In genomic region chr2:146512581-146512920, GRCm38 (mm10) we compare ENCODE assay signal across 8 mouse cellular contexts. TPM values are rescaled to one million over a fixed set of nuclear protein-coding genes. Genes with fewer than 3 reads are reported as not detected.
DNase-seq lines count a peak whose midpoint lies in the region; ATAC-seq lines count a peak whose summit lies in the region.

No protein-coding gene starts in this region.

- H3K4me1 ChIP-seq in embryonic facial prominence, embryonic 13.5 days = peaks cover 11% of the 10 kb centered on the region; the same call in 1 of the 2 replicates
- peaks cover 7% of the 10 kb centered on the region for H3K4me1 ChIP-seq in hindbrain, embryonic 12.5 days
- peaks cover 28% of the 10 kb centered on the region for H3K4me1 ChIP-seq in liver, embryonic 15.5 days (replicated peaks)

- H3K9ac ChIP-seq in embryonic facial prominence, embryonic 13.5 days = peak overlapping the region; percentile 84; the same call in 1 of the 2 replicates
- no peak overlapping the region for H3K9ac ChIP-seq in hindbrain, embryonic 12.5 days
- H3K9ac ChIP-seq in liver, embryonic 15.5 days = no peak overlapping the region

- H3K4me3 ChIP-seq in embryonic facial prominence, embryonic 13.5 days = peak overlapping the region; percentile 83
- H3K4me3 ChIP-seq in hindbrain, embryonic 12.5 days = no peak overlapping the region
- H3K4me3 ChIP-seq in liver, embryonic 15.5 days (replicated peaks) = peak overlapping the region; percentile 82; the same call in 1 of the 2 replicates

- intact Hi-C loops in heart, postnatal 25 days (cut with DNase I) = loop anchor here (10.0 kb wide), 2 partner anchors 342 to 502 kb away; partner anchors contain the start of genes Kiz and Xrn2

- no peak for ATAC-seq in embryonic facial prominence, embryonic 13.5 days (ENCODE audit: insufficient number of reproducible peaks, insufficient read depth, low FRiP score, low TSS enrichment, low read depth)
- ATAC-seq in hindbrain, embryonic 12.5 days (ENCODE audit: low FRiP score) = peak; percentile 6; the same call in 1 of the 2 replicates
- ATAC-seq in liver, embryonic 15.5 days (ENCODE audit: insufficient read depth) = no peak
- ATAC-seq in monocyte, adult 5-6 weeks (replicated peaks; ENCODE audit: insufficient number of reproducible peaks, low FRiP score, low TSS enrichment, poor library complexity, severe bottlenecking) = no peak

- H3K27me3 ChIP-seq in embryonic facial prominence, embryonic 13.5 days = no peaks in the 10 kb centered on the region
- no peaks in the 10 kb centered on the region for H3K27me3 ChIP-seq in hindbrain, embryonic 12.5 days
- H3K27me3 ChIP-seq in liver, embryonic 15.5 days = no peaks in the 10 kb centered on the region

- peak; percentile 59 to 62 for DNase-seq in heart, adult 18-20 months
- DNase-seq in heart, postnatal 25 days (ENCODE audit: low spot score) = no peak
- peak; percentile 58 for DNase-seq in skeletal muscle tissue, adult 2 months (ENCODE audit: low read depth, low spot score)
- DNase-seq in right cerebral cortex, adult 2 months (ENCODE audit: low spot score in 2 of 2) = no peak

- WGBS in embryonic facial prominence, embryonic 13.5 days = 67% methylated on average over 2 of the region's 2 CpGs
- 84% methylated on average over 2 of the region's 2 CpGs for WGBS in hindbrain, embryonic 12.5 days
- 67% methylated on average over 2 of the region's 2 CpGs for WGBS in liver, embryonic 15.5 days (ENCODE audit: insufficient replicate concordance)

- H3K36me3 ChIP-seq in embryonic facial prominence, embryonic 13.5 days = no peaks in the 10 kb centered on the region
- no peaks in the 10 kb centered on the region for H3K36me3 ChIP-seq in hindbrain, embryonic 12.5 days
- H3K36me3 ChIP-seq in liver, embryonic 15.5 days (replicated peaks) = no peaks in the 10 kb centered on the region

- no peaks in the 10 kb centered on the region for H3K9me3 ChIP-seq in embryonic facial prominence, embryonic 13.5 days
- no peaks in the 10 kb centered on the region for H3K9me3 ChIP-seq in hindbrain, embryonic 12.5 days (replicated peaks)
- no peaks in the 10 kb centered on the region for H3K9me3 ChIP-seq in liver, embryonic 15.5 days (replicated peaks)

- H3K4me2 ChIP-seq in embryonic facial prominence, embryonic 13.5 days = peak overlapping the region; percentile 82
- peak overlapping the region; percentile 44 for H3K4me2 ChIP-seq in hindbrain, embryonic 12.5 days (replicated peaks)
- peak overlapping the region; percentile 58 for H3K4me2 ChIP-seq in liver, embryonic 15.5 days

- H3K27ac ChIP-seq in embryonic facial prominence, embryonic 13.5 days = no peak overlapping the region
- H3K27ac ChIP-seq in hindbrain, embryonic 12.5 days = no peak overlapping the region
- no peak overlapping the region for H3K27ac ChIP-seq in liver, embryonic 15.5 days (replicated peaks)

RNA-seq across cellular contexts. Expression of gene Ralgapa2, which starts 0.4 kb away (rescaled TPM):
- 10 to 100 TPM; 38.7 to 41.1 TPM for total RNA-seq in heart, adult 18-20 months (2021)
- 10 to 100 TPM; 40.4 to 46.1 TPM for total RNA-seq in heart, postnatal 25 days (2021)
- 8.1 and 8.5 TPM in 2 replicates for polyA plus RNA-seq in embryonic facial prominence, embryonic 13.5 days (2015; fragmentation: Nextera tagmentation; extraction: Ambion mirVana)
- 12.5 and 13.9 TPM in 2 replicates for polyA plus RNA-seq in hindbrain, embryonic 12.5 days (2016; fragmentation: Nextera tagmentation; extraction: Ambion mirVana)
- polyA plus RNA-seq in liver, embryonic 15.5 days (2015; fragmentation: Nextera tagmentation; extraction: Ambion mirVana) = 3.5 and 6.6 TPM in 2 replicates
- 13.2 to 48.9 TPM (median 23.6 TPM) in 3 replicates for total RNA-seq in monocyte, adult 5-6 weeks (2017)

Comparison
In these comparisons a context has a peak if more than half of its experiments do, and no peak if none do; other contexts are left out.
1. DNase-seq: peak in heart, adult 18-20 months (2 of 2) and skeletal muscle tissue, adult 2 months (single experiment); none in heart, postnatal 25 days (single experiment) and right cerebral cortex, adult 2 months (0 of 2).
2. Peak in every context shown above with its lines, with median percentiles within 50 percentile points of each other: H3K4me2 ChIP-seq.